Mouse (Mus musculus): ENCODE measurements around the gene Map3k6.

- TF ChIP-seq POLR2A (IDR thresholded peaks at IDR 0.05; ENCODE audit: insufficient read length, low read depth) (peak; percentile 66), SRF (IDR thresholded peaks at IDR 0.05; ENCODE audit: control insufficient read depth, insufficient read length, low read depth) (no peak), POLR2AphosphoS2 (IDR thresholded peaks at IDR 0.05; ENCODE audit: insufficient read length, low read depth) (peak; percentile 57), MYOD1 (IDR thresholded peaks at IDR 0.05; ENCODE audit: control insufficient read depth in 1 of 3, insufficient read length in 2 of 3, low read depth in 2 of 3) (no peak), REST (IDR thresholded peaks at IDR 0.05; ENCODE audit: insufficient read depth, insufficient read length) (no peak), E2F4 (IDR thresholded peaks at IDR 0.05; ENCODE audit: insufficient read depth) (no peak), USF1 (IDR thresholded peaks at IDR 0.05; ENCODE audit: low read depth) (no peak), TCF12 (IDR thresholded peaks at IDR 0.05; ENCODE audit: insufficient read depth, poor library complexity, severe bottlenecking) (no peak), MAX (IDR thresholded peaks at IDR 0.05; ENCODE audit: low read depth) (no peak), TCF3 (IDR thresholded peaks at IDR 0.05; ENCODE audit: insufficient read length, low read depth) (no peak), CEBPB (IDR thresholded peaks at IDR 0.05; ENCODE audit: insufficient read depth, poor library complexity, severe bottlenecking) (no peak), MYOG (IDR thresholded peaks at IDR 0.05; ENCODE audit: control insufficient read depth in 1 of 3, insufficient read depth in 1 of 3, insufficient read length in 2 of 3, low read depth in 2 of 3) (no peak)
Observed at GRCm38 (mm10) chr4:133240490-133240921, at the start of gene Map3k6.
